Mouse (Mus musculus) midbrain, embryonic 13.5 days (tissue): ENCODE measurements around the gene Cxcr4. TPM values are rescaled to one million over a fixed set of nuclear protein-coding genes. Genes with fewer than 3 reads are reported as not detected.

Experiments used
- ATAC-seq: fragments of 200-750 bp; cut with Nextera tagmentation; 2 replicates; pipeline ENCODE4 v1.8.0; 2017; ENCODE audit warnings: mild to moderate bottlenecking, moderate TSS enrichment, moderate library complexity
- H3K27ac ChIP-seq: fragments of 300-500 bp; sonication (generic); 2 replicates; pipeline ENCODE4 v1.5.1; 2015; ENCODE audit warnings: inconsistent platforms, mild to moderate bottlenecking, moderate library complexity
- H3K27me3 ChIP-seq: fragments of 300-500 bp; sonication (generic); 2 replicates; pipeline ENCODE4 v1.6.1; 2015; ENCODE audit warnings: mild to moderate bottlenecking, inconsistent platforms
- H3K36me3 ChIP-seq: fragments of 300-500 bp; sonication (generic); 2 replicates; pipeline ENCODE4 v1.6.1; 2015; ENCODE audit warnings: mild to moderate bottlenecking, inconsistent platforms
- H3K4me1 ChIP-seq: fragments of 300-500 bp; sonication (generic); replicated peaks from 2 replicates; pipeline ENCODE4 v1.6.1; 2015; ENCODE audit warnings: inconsistent platforms
- H3K4me2 ChIP-seq: fragments of 300-500 bp; sonication (generic); replicated peaks from 2 replicates; pipeline ENCODE4 v1.6.1; 2015; ENCODE audit warnings: moderate library complexity, mild to moderate bottlenecking, inconsistent platforms
- H3K4me3 ChIP-seq: fragments of 300-500 bp; sonication (generic); replicated peaks from 2 replicates; pipeline ENCODE4 v1.5.1; 2015; ENCODE audit warnings: mild to moderate bottlenecking, inconsistent platforms
- H3K9ac ChIP-seq: fragments of 300-500 bp; sonication (generic); replicated peaks from 2 replicates; pipeline ENCODE4 v1.6.1; 2015; ENCODE audit warnings: mild to moderate bottlenecking, inconsistent platforms
- H3K9me3 ChIP-seq: fragments of 300-500 bp; sonication (generic); 2 replicates; pipeline ENCODE4 v1.6.1; 2016; ENCODE audit warnings: mild to moderate bottlenecking, inconsistent platforms
- WGBS: fragments of 180-500 bp; shearing (Covaris S2); methylation state at CpG from one replicate; pipeline ENCODE4 v1.1.7; 2015; 5-methylcytosine and 5-hydroxymethylcytosine counted together
- polyA plus RNA-seq: library from polyadenylated mRNA; unstranded; fragments of >200 nt; fragmentation: Nextera tagmentation; extraction: Ambion mirVana; gene quantifications from 2 replicates; pipeline ENCODE4 v1.2.1, GENCODE M21; 2015

The Cxcr4 gene
- polyA plus RNA-seq, 1 experiment from 2014 or later, result 15.4 TPM

DNA sequence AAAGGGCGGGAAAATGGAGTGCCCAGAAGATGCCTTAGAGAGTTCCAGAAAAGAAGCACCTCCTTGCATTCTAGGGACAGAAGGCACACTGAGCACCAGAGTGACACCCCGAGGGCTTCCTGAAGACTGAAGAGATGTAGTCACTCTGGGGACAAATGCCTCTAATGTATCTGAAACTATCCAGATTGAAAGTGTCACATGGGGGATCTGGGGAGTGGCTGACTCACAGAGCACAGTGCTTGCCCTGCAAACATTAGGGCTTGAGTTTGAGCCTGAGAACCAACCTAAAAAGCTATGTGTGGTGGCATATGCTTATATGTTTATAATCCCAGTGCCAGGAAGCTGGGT, 23.3 kb upstream of the Cxcr4 start:
- WGBS, result 93% methylated on average over 2 of the region's 2 CpGs
- no peak overlapping the region for H3K27ac ChIP-seq
- no peaks in the 10 kb centered on the region for H3K36me3 ChIP-seq
- no peak overlapping the region for H3K4me2 ChIP-seq
- H3K4me3 ChIP-seq, result no peak overlapping the region
- H3K4me1 ChIP-seq, result no peaks in the 10 kb centered on the region
- no peaks in the 10 kb centered on the region for H3K9me3 ChIP-seq
- no peak overlapping the region for H3K9ac ChIP-seq
- ATAC-seq, result no peak
- H3K27me3 ChIP-seq, result no peaks in the 10 kb centered on the region

DNA sequence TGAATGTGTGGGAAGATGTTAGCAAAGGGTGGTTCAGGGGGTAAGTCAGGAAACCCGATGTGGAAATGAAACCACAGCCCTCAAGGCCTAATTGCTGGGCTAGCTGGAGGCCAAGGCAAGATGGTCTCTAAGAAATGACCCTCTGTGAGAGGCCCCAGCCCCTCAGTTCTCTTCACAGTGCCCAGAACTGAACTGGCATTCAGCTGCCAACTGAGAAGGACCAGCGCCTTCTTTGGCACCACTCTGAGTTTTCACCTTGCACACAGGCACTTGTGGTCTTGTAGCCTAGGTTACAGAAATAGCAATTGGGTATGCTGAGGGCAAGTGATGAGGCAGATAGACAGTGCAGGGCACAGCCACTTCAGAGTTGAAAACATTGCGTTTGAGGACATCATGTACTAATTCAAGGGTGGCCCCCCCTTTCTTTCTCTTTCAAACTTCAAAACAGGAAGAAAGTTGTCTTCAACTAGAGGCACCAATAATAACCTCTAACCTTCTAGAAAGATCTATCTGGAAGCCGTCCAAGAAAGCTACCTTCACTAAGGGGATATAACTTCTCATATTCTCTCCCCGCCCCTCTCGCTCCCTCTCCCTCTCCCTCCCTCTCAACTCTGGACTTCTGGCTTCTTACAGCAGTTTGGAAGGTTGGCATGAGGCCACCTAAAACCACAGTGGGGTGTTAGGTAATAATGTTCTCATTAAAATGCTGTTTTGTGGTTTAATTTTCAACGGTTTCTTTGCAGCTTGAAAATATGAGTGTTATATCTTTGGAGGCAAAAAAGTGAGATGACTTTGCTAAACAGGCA, 22.8 kb upstream of the Cxcr4 start:
- Histone ChIP-seq H3K27me3 (no peaks in the 10 kb centered on the region), H3K36me3 (no peaks in the 10 kb centered on the region), H3K27ac (no peak overlapping the region), H3K9me3 (no peaks in the 10 kb centered on the region), H3K9ac (no peak overlapping the region), H3K4me3 (no peak overlapping the region), H3K4me2 (no peak overlapping the region), H3K4me1 (no peaks in the 10 kb centered on the region)
- 87% methylated on average over 7 of the region's 7 CpGs for WGBS
- ATAC-seq, result no peak

DNA sequence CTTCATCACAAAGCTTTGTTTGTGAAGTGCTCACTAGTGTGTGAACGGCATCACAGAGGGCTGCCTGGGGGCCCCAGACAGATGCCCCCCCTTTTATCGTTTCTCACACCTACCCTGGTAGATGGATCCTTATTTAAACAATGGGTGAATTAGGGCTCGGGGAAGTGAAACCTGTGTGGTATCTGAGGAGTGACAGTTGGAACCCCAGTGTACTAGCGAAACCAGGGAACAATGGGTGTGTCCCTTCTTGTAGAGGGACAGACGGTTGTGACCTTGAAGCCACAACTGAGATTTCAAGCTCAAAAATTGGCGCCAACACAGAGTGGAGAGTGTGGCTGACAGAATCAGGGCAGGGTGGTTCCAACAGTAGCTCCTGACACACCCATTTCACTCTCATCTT, 16.0 kb upstream of the Cxcr4 start:
- no peak overlapping the region for H3K4me3 ChIP-seq
- no peak for ATAC-seq
- no peak overlapping the region for H3K4me2 ChIP-seq
- H3K9me3 ChIP-seq, result no peaks in the 10 kb centered on the region
- H3K4me1 ChIP-seq, result no peaks in the 10 kb centered on the region
- no peaks in the 10 kb centered on the region for H3K36me3 ChIP-seq
- H3K9ac ChIP-seq, result no peak overlapping the region
- no peaks in the 10 kb centered on the region for H3K27me3 ChIP-seq
- no peak overlapping the region for H3K27ac ChIP-seq
- WGBS, result 78% methylated on average over 6 of the region's 6 CpGs

DNA sequence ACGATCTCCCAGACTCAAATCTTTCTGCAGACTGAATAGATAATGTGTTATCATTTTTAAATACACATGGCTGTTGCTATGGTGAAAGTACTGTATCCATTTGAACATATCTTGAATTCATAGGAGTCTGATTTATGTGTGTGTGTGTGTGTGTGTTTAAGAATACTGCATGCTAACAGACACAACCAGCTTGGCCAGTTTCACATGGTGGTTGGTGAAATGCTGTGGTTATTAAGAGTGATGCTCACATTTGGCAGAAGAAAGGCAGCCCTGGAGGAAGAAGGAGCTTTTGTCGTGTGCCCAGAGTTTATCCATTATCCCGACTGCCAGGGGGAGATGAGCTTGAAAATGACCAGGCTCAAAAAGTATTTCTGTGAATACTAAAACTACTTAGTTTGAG, 15.3 kb upstream of the Cxcr4 start:
- WGBS, result 67% methylated on average over 3 of the region's 3 CpGs
- no peak for ATAC-seq

DNA sequence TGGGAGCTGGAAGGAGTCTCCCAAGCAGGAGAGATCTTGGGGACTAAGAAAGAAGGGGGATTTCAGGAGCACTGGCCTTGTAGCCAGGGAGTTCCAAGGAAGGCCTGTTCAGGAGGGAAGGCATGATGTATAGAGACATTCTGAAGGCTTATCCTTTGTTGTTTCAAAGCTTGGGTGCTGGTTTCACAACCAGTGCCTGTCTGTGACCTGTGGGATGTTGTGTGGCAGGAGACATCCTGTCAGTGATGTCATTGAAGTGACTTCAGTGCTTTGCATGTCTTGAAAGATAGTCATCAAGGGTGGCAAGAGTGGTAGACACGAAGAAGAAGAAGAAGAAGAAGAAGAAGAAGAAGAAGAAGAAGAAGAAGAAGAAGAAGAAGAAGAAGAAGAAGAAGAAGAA, 13.7 kb upstream of the Cxcr4 start:
- Histone ChIP-seq H3K27ac (no peak overlapping the region), H3K4me3 (no peak overlapping the region), H3K9me3 (no peaks in the 10 kb centered on the region), H3K9ac (no peak overlapping the region), H3K4me2 (no peak overlapping the region), H3K36me3 (no peaks in the 10 kb centered on the region), H3K27me3 (no peaks in the 10 kb centered on the region), H3K4me1 (no peaks in the 10 kb centered on the region)
- ATAC-seq, result no peak
- WGBS, result 73% methylated on average over 1 of the region's 1 CpGs

More for the DNA sequence above, 15.3 kb upstream of the Cxcr4 start:
- Histone ChIP-seq H3K9ac (no peak overlapping the region), H3K4me1 (no peaks in the 10 kb centered on the region), H3K27ac (no peak overlapping the region), H3K4me3 (no peak overlapping the region), H3K27me3 (no peaks in the 10 kb centered on the region), H3K36me3 (no peaks in the 10 kb centered on the region), H3K9me3 (no peaks in the 10 kb centered on the region), H3K4me2 (no peak overlapping the region)

DNA sequence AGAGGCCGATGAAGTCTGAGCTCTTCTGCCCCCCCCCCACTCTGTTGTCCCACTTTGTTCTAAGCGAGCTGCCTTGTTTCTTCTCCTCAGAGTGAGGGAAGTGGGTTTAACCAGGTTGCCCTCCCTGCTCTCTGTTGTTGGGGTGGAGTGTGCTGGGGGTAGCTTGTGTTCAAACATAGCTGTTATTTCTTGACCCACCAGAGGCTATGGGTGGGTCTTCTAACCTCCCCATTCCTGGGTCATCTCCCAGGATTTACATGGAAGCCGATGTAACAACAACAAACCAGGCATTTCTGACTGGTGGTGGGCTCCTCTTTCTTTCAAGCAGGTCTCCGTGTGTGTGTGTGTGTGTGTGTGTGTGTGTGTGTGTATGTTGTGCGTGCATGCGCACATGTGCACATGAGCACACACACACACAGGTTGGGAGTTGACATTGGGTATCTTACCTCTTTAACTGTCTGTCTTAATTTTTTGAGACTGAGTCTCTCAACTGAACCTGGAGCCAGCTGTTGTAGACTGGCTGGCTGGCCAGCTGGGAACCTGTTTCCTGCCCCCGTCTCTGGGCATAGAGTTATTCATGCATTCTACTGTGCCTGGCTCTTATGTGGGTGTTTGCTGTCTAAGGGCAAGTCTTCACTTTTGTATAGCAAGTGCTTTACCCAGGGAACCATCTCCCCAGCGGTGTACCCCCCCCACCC, 10.7 kb upstream of the Cxcr4 start:
- Histone ChIP-seq H3K4me3 (no peak overlapping the region), H3K4me1 (no peaks in the 10 kb centered on the region), H3K9me3 (no peaks in the 10 kb centered on the region), H3K27ac (no peak overlapping the region), H3K4me2 (no peak overlapping the region), H3K9ac (no peak overlapping the region), H3K27me3 (no peaks in the 10 kb centered on the region), H3K36me3 (no peaks in the 10 kb centered on the region)
- WGBS, result 82% methylated on average over 8 of the region's 8 CpGs
- no peak for ATAC-seq

DNA sequence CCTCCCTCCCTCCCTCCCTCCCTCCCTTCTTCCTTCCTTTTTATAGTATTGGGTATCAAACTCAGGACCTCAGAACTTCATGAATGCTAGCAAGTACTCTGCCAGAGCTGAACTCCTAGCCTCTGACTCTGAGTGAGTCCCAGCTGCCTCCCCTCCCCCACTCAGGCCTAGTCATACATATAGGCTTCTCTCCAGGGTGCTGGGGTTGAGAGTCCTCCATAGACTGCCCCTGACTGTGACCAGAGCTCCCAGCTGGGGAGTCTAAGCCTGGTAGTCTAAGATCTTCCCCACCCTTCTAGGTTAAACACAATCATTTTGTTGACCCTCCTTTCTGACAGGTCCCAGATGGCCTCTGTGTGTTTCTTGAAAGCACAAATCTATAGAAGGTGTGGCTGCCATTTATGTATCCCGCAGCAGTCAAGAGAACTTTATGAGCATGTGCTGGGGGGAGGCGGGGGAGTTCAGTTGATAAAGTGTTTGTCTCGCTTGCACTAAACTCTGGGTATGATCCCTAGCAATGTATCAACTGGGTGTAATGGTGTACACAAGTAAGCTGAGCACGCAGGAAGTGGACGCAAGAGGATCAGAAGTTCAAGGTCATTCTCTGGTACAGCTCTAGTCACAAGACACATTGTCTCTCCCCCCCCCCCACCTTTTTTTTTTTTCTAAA, 10.1 kb upstream of the Cxcr4 start:
- Histone ChIP-seq H3K9me3 (no peaks in the 10 kb centered on the region), H3K4me2 (no peak overlapping the region), H3K9ac (no peak overlapping the region), H3K4me3 (no peak overlapping the region), H3K4me1 (no peaks in the 10 kb centered on the region), H3K27ac (no peak overlapping the region), H3K36me3 (no peaks in the 10 kb centered on the region), H3K27me3 (no peaks in the 10 kb centered on the region; the same call in 1 of the 2 replicates)
- no peak for ATAC-seq
- 80% methylated on average over 5 of the region's 5 CpGs for WGBS

DNA sequence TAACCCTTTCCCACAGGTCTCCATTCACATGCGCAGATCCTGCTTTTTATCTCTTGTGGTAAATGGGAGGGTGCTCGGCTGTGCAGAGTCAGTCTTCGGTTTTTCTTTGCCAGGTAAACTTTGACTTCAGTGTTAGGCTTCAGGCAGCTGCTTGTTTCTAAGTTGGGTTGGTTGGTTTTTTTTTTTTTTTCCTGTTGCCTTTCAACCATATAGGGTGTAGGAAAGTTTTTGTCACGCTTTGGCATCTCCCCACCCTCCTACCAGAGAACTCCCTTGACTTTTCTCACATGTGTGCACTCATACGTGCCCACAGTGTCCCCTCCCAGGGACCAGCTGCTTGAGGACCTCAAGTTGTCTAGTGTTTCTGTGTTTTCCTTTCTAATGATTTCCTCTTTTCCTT, 9.2 kb upstream of the Cxcr4 start:
- H3K4me3 ChIP-seq, result no peak overlapping the region
- H3K9ac ChIP-seq, result no peak overlapping the region
- no peaks in the 10 kb centered on the region for H3K36me3 ChIP-seq
- no peak overlapping the region for H3K27ac ChIP-seq
- no peaks in the 10 kb centered on the region; the same call in 1 of the 2 replicates for H3K27me3 ChIP-seq
- H3K4me2 ChIP-seq, result no peak overlapping the region
- ATAC-seq, result no peak
- 78% methylated on average over 5 of the region's 5 CpGs for WGBS
- no peaks in the 10 kb centered on the region for H3K9me3 ChIP-seq
- H3K4me1 ChIP-seq, result no peaks in the 10 kb centered on the region

DNA sequence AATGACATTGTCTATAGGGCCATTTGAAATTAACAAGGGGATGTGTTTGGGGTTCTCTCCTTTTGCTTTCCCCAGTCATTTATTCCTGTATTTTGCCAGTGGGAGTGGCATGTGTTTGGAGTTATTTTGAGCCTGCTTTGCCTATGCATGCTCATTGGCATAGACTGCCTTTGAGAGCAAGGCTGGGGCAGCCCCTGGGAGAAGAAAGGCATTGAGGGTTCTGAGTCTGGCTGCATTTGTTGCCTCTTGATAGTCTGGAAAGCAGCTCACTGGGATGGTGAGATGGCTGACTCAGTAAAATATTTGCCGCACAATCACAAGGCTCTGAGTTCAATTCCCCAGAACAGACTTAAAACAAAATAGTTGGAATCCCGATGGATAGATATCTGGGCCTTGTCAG, 8.5 kb upstream of the Cxcr4 start:
- no peaks in the 10 kb centered on the region for H3K9me3 ChIP-seq
- no peak for ATAC-seq
- H3K9ac ChIP-seq, result no peak overlapping the region
- WGBS, result 98% methylated on average over 2 of the region's 2 CpGs
- H3K4me3 ChIP-seq, result no peak overlapping the region
- H3K4me2 ChIP-seq, result no peak overlapping the region
- H3K36me3 ChIP-seq, result no peaks in the 10 kb centered on the region
- H3K27me3 ChIP-seq, result no peaks in the 10 kb centered on the region; the same call in 1 of the 2 replicates
- peaks cover 7% of the 10 kb centered on the region for H3K4me1 ChIP-seq
- no peak overlapping the region for H3K27ac ChIP-seq

DNA sequence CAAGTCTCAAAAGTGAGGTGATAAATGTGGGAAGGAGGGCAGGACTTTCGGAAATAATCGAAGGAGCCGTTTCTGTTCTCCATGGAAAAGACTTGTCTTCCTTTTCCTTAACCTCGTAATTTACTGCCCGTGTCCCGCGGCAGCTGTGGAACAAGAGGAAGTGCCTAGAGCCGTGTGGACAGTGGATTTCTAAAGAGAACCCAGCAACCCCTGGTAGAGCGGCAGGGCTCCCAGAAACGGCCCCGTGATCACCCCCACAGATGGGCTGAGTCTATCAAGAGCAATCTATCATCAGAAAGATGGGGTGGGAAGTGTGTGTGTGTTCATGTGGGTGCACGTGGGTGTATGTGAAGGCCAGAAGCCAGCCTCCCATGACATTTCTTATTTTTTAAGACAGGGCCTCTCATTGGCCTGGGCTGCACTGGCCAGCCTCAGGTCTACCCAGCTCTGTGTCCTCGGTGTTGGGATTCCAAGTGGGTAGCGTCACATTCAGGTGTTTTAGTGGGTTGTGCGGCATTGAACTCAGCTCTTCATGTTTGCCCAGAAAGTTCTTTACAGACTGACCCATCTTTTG, 5.2 kb upstream of the Cxcr4 start:
- Histone ChIP-seq H3K9ac (no peak overlapping the region), H3K27me3 (no peaks in the 10 kb centered on the region; the same call in 1 of the 2 replicates), H3K9me3 (no peaks in the 10 kb centered on the region), H3K4me2 (no peak overlapping the region), H3K27ac (no peak overlapping the region), H3K4me1 (peaks cover 39% of the 10 kb centered on the region), H3K36me3 (no peaks in the 10 kb centered on the region), H3K4me3 (no peak overlapping the region)
- 79% methylated on average over 15 of the region's 15 CpGs for WGBS
- ATAC-seq, result no peak

DNA sequence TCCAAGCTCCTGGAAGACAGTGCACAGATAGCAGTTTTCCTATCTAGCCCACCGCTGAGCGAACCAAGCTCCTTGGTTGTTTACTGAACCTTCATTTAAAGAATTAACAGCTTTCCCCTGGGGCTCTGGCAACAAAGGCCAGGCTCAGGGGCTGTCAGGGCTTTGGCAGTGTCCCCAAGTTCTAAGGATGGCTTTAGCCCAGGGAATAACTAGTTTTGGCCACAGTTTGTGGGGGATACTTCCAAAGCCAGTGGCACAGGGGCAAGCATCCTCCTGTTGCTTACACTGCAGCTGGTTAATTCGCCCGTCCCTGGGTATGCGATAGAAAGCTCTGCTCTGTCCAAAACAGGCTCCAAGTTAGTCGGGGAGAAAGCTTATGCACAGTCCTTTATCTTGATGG, 3.4 kb upstream of the Cxcr4 start:
- H3K27me3 ChIP-seq, result no peaks in the 10 kb centered on the region; the same call in 1 of the 2 replicates
- H3K36me3 ChIP-seq, result no peaks in the 10 kb centered on the region
- 5% methylated on average over 6 of the region's 6 CpGs for WGBS
- ATAC-seq, result no peak
- peaks cover 51% of the 10 kb centered on the region for H3K4me1 ChIP-seq
- H3K27ac ChIP-seq, result peak overlapping the region; percentile 30; the same call in 1 of the 2 replicates
- no peak overlapping the region for H3K9ac ChIP-seq
- H3K4me2 ChIP-seq, result peak overlapping the region; percentile 16; the same call in 1 of the 2 replicates
- H3K9me3 ChIP-seq, result no peaks in the 10 kb centered on the region
- no peak overlapping the region for H3K4me3 ChIP-seq

DNA sequence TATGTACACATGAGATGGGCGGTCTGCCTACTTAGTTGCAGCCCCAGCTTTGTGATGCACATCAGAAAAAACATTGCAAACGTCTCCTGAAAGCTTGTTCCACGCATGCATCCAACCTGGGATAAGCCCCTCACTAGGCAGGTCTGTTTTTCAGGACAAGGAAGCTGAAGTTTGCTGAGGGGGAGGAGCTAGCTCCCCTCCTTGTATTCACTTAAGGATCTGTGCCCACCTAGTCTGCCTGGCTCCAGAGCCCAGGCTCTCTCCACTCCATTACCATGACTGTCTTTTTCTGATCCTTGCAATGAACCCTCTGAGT, 3.0 kb upstream of the Cxcr4 start:
- H3K27ac ChIP-seq, result peak overlapping the region; percentile 64
- no peak for ATAC-seq
- no peak overlapping the region for H3K9ac ChIP-seq
- peaks cover 52% of the 10 kb centered on the region for H3K4me1 ChIP-seq
- no peaks in the 10 kb centered on the region for H3K9me3 ChIP-seq
- H3K27me3 ChIP-seq, result no peaks in the 10 kb centered on the region; the same call in 1 of the 2 replicates
- no peak overlapping the region for H3K4me3 ChIP-seq
- WGBS, result 17% methylated on average over 3 of the region's 3 CpGs
- H3K36me3 ChIP-seq, result no peaks in the 10 kb centered on the region
- peak overlapping the region; percentile 21 for H3K4me2 ChIP-seq
